Comparison of ENCODE assay signal across 8 mouse cellular contexts in the genomic region with DNA sequence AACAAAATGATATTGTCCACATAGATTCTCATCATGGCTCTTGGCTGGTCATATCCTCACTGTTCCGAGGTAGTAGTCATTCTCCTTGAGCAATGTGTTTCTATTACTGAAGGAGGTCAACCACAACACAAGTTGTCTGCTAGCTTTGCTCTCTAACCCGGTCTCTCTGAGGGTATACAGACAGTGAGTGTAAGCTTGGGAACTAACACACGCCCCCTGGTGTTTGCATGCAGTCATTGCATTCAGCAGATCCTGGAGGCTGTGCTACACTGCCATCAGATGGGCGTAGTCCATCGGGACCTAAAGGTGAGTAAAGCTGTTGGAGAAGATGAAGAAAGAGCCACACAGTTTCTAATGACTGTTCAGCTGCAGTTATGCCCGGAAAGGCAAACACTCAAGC.
DNase-seq lines count a peak whose midpoint lies in the region; ATAC-seq and TF ChIP-seq lines count a peak whose summit lies in the region.

No protein-coding gene starts in this region.

- H3K79me3 ChIP-seq in C2C12 (ENCODE audit: low read depth), result peaks cover 1% of the 10 kb centered on the region

- H3K4me2 ChIP-seq in heart, embryonic 12.5 days, result no peak overlapping the region
- H3K4me2 ChIP-seq in kidney, postnatal 0 days (ENCODE audit: low read length), result no peak overlapping the region
- no peak overlapping the region for H3K4me2 ChIP-seq in stomach, embryonic 14.5 days (replicated peaks; ENCODE audit: low read depth, low read length)

- no peak overlapping the region for H3K27ac ChIP-seq in heart, embryonic 12.5 days (ENCODE audit: poor library complexity, severe bottlenecking)
- no peak overlapping the region for H3K27ac ChIP-seq in kidney, postnatal 0 days
- H3K27ac ChIP-seq in liver, adult 2 months (replicated peaks; ENCODE audit: insufficient read depth, low read depth, low read length), result no peak overlapping the region
- H3K27ac ChIP-seq in stomach, embryonic 14.5 days (ENCODE audit: low read length), result no peak overlapping the region

- peaks cover 27% of the 10 kb centered on the region for H3K36me3 ChIP-seq in C2C12 (ENCODE audit: control insufficient read depth, insufficient read depth)
- H3K36me3 ChIP-seq in heart, embryonic 12.5 days, result peaks cover 6% of the 10 kb centered on the region; the same call in 1 of the 2 replicates
- no peaks in the 10 kb centered on the region for H3K36me3 ChIP-seq in kidney, postnatal 0 days (ENCODE audit: insufficient read depth, low read length)
- H3K36me3 ChIP-seq in liver, adult 2 months (ENCODE audit: control insufficient read depth, insufficient read depth, low read length), result 0 out of 2 replicates have a peak, but pooled peaks cover 2% of the 10 kb centered on the region
- H3K36me3 ChIP-seq in stomach, embryonic 14.5 days (ENCODE audit: control insufficient read depth, insufficient read depth, low read length), result no peaks in the 10 kb centered on the region

- H3K9me3 ChIP-seq in heart, embryonic 12.5 days (replicated peaks), result no peaks in the 10 kb centered on the region
- H3K9me3 ChIP-seq in kidney, postnatal 0 days (replicated peaks; ENCODE audit: low read length), result no peaks in the 10 kb centered on the region
- H3K9me3 ChIP-seq in stomach, embryonic 14.5 days (ENCODE audit: control insufficient read depth, low read depth, low read length), result no peaks in the 10 kb centered on the region

- peak; percentile 93 for DNase-seq in brain, adult 2 months (ENCODE audit: low read depth, low spot score)
- peak; percentile 86 for DNase-seq in kidney, postnatal 0 days (ENCODE audit: low spot score)
- DNase-seq in liver, adult 2 months (ENCODE audit: extremely low read depth, low read depth, low spot score), result peak; percentile 65
- DNase-seq in natural killer cell, adult 2 months (ENCODE audit: low spot score in 2 of 2), result peak; percentile 58 to 78

- WGBS in heart, embryonic 12.5 days, result 29% methylated on average over 6 of the region's 6 CpGs
- WGBS in kidney, postnatal 0 days, result 25% methylated on average over 6 of the region's 6 CpGs
- 18% methylated on average over 6 of the region's 6 CpGs for WGBS in liver, adult 2 months
- WGBS in stomach, embryonic 14.5 days, result 21% methylated on average over 6 of the region's 6 CpGs

- TF ChIP-seq POLR2A in liver, adult 2 months (IDR thresholded peaks at IDR 0.05; ENCODE audit: extremely low read depth, insufficient read depth, low read length), result no peak

- no peaks in the 10 kb centered on the region for H3K27me3 ChIP-seq in C2C12 (ENCODE audit: control insufficient read depth, insufficient read depth, insufficient read length)
- no peaks in the 10 kb centered on the region for H3K27me3 ChIP-seq in heart, embryonic 12.5 days (replicated peaks)
- no peaks in the 10 kb centered on the region for H3K27me3 ChIP-seq in kidney, postnatal 0 days (ENCODE audit: insufficient read depth, low read length)
- H3K27me3 ChIP-seq in liver, adult 2 months (ENCODE audit: control insufficient read depth, insufficient read depth, low read length), result no peaks in the 10 kb centered on the region
- H3K27me3 ChIP-seq in stomach, embryonic 14.5 days (ENCODE audit: control insufficient read depth, insufficient read depth, low read length), result no peaks in the 10 kb centered on the region

- no peak overlapping the region for H3ac ChIP-seq in C2C12 (ENCODE audit: control insufficient read depth, insufficient read length, low read depth)

- peak; percentile 79 for ATAC-seq in erythroblast, adult 5-6 weeks (replicated peaks; ENCODE audit: low FRiP score, poor library complexity, severe bottlenecking)
- peak; percentile 76; the same call in 1 of the 2 replicates for ATAC-seq in heart, embryonic 12.5 days (ENCODE audit: insufficient number of reproducible peaks, low FRiP score)
- ATAC-seq in kidney, postnatal 0 days (replicated peaks; ENCODE audit: low FRiP score, low read depth), result peak; percentile 92
- ATAC-seq in stomach, embryonic 14.5 days (ENCODE audit: insufficient number of reproducible peaks, insufficient read depth, low FRiP score, low read depth), result peak; percentile 89

- no peak overlapping the region for H3K4me3 ChIP-seq in C2C12 (ENCODE audit: insufficient read depth, poor library complexity, severe bottlenecking)
- H3K4me3 ChIP-seq in heart, embryonic 12.5 days, result no peak overlapping the region
- H3K4me3 ChIP-seq in kidney, postnatal 0 days (replicated peaks; ENCODE audit: low read depth, low read length), result no peak overlapping the region
- H3K4me3 ChIP-seq in liver, adult 2 months (ENCODE audit: insufficient read depth, low read depth, low read length), result no peak overlapping the region
- H3K4me3 ChIP-seq in stomach, embryonic 14.5 days (ENCODE audit: low read depth, low read length), result no peak overlapping the region

- no peak overlapping the region for H3K9ac ChIP-seq in heart, embryonic 12.5 days
- H3K9ac ChIP-seq in kidney, postnatal 0 days (ENCODE audit: low read depth, low read length), result no peak overlapping the region
- no peak overlapping the region for H3K9ac ChIP-seq in liver, adult 2 months (ENCODE audit: low read depth, low read length)
- H3K9ac ChIP-seq in stomach, embryonic 14.5 days (replicated peaks; ENCODE audit: low read depth, low read length), result no peak overlapping the region

- peak; percentile 84 for TF ChIP-seq CTCF in C2C12 (IDR thresholded peaks at IDR 0.05; ENCODE audit: control insufficient read depth, insufficient read depth, insufficient read length)
- TF ChIP-seq CTCF in kidney, postnatal 0 days (IDR thresholded peaks at IDR 0.05; ENCODE audit: low read depth), result peak; percentile 95
- TF ChIP-seq CTCF in liver, adult 2 months (IDR thresholded peaks at IDR 0.05; ENCODE audit: low read depth, low read length), result peak; percentile 85

- H3K4me1 ChIP-seq in heart, embryonic 12.5 days (replicated peaks), result peaks cover 8% of the 10 kb centered on the region
- no peaks in the 10 kb centered on the region; the same call in 1 of the 2 replicates for H3K4me1 ChIP-seq in kidney, postnatal 0 days (replicated peaks; ENCODE audit: insufficient read depth, low read length)
- no peaks in the 10 kb centered on the region for H3K4me1 ChIP-seq in liver, adult 2 months (ENCODE audit: control insufficient read depth, insufficient read depth, low read length)
- H3K4me1 ChIP-seq in stomach, embryonic 14.5 days (ENCODE audit: control insufficient read depth, insufficient read depth, low read length), result no peaks in the 10 kb centered on the region

- H3K79me2 ChIP-seq in C2C12 (ENCODE audit: control insufficient read depth, insufficient read depth), result no peaks in the 10 kb centered on the region
- no peaks in the 10 kb centered on the region for H3K79me2 ChIP-seq in liver, adult 2 months (ENCODE audit: control insufficient read depth, insufficient read depth, low read length)

TF ChIP-seq in C2C12, 6 proteins besides CTCF, POLR2A, EP300 and RAD21:
- TF ChIP-seq FOSL1 (IDR thresholded peaks at IDR 0.05; ENCODE audit: insufficient read depth, low read length, poor library complexity, severe bottlenecking) (no peak), USF1 (IDR thresholded peaks at IDR 0.05; ENCODE audit: low read depth) (no peak), CEBPB (IDR thresholded peaks at IDR 0.05; ENCODE audit: low read depth) (no peak), MYOG (IDR thresholded peaks at IDR 0.05; ENCODE audit: control insufficient read depth, extremely low read depth, insufficient read length) (no peak), MYOD1 (IDR thresholded peaks at IDR 0.05; ENCODE audit: control insufficient read depth, insufficient read length, low read depth) (no peak), MAX (IDR thresholded peaks at IDR 0.05) (no peak)
